Mouse (Mus musculus): ENCODE results near the gene Polr2l. TPM values are rescaled to one million over a fixed set of nuclear protein-coding genes. Genes with fewer than 3 reads are reported as not detected.
A peak's percentile ranks its signal among the peaks of the same experiment; 100 is the strongest.

Polr2l gene
- polyA plus RNA-seq, 1 experiment from 2014 or later, result 68.8 TPM

DNA sequence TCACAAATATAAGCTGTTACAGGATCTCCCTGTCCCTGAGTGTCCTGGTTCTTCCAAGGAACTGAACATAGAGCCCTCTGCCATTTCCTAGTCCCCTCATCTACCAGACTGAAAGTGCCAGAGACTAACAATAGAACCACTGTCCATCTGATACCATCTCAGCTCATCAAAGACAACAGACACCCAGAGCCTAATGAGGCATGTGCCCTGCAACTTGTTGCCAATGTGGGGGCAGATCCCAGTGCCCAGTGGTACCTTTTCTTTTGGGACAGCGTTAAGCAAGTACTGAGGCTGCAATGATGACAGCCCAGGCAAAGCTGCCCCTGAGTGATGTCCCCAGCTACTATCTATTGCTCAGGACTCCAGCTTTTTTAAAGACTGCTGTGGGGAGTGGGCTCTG, 11.3 kb upstream of the Polr2l start:
- ATAC-seq (ENCODE audit: low FRiP score, low TSS enrichment), result no peak
- Histone ChIP-seq H3K4me2 (replicated peaks; ENCODE audit: low read depth, low read length) (no peak overlapping the region), H3K4me1 (ENCODE audit: insufficient read depth, low read length) (peaks cover 11% of the 10 kb centered on the region), H3K4me3 (ENCODE audit: low read length) (no peak overlapping the region), H3K27me3 (ENCODE audit: insufficient read depth, low read length) (no peaks in the 10 kb centered on the region), H3K9me3 (ENCODE audit: low read length) (no peaks in the 10 kb centered on the region), H3K36me3 (ENCODE audit: insufficient read depth, low read length) (no peaks in the 10 kb centered on the region), H3K9ac (replicated peaks; ENCODE audit: low read length) (no peak overlapping the region), H3K27ac (ENCODE audit: low read length) (no peak overlapping the region)
- 68% methylated on average over 1 of the region's 1 CpGs for WGBS

DNA sequence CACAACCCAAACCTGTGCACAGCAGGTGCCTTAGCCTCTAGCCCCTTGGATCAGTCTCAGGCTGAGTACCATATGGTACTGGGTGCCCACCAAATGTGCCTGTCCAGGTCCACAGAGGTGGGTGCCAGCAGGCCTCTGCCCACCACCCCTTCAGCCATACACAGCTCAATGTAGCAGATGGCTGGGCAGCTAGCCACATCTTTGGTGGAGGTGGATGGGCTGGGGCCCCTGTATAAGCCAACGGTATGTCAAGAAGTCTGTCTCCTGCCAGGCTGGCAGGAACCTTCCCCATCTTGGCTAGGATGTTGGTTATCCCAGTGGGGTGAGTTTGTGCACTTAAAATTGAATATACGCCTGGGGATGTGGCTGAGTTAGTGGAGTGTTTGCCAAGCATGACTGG, 10.7 kb upstream of the Polr2l start:
- Histone ChIP-seq H3K36me3 (ENCODE audit: insufficient read depth, low read length) (no peaks in the 10 kb centered on the region), H3K4me1 (ENCODE audit: insufficient read depth, low read length) (peaks cover 17% of the 10 kb centered on the region), H3K27ac (ENCODE audit: low read length) (no peak overlapping the region), H3K9ac (replicated peaks; ENCODE audit: low read length) (no peak overlapping the region), H3K4me3 (ENCODE audit: low read length) (no peak overlapping the region), H3K27me3 (ENCODE audit: insufficient read depth, low read length) (no peaks in the 10 kb centered on the region), H3K9me3 (ENCODE audit: low read length) (no peaks in the 10 kb centered on the region), H3K4me2 (replicated peaks; ENCODE audit: low read depth, low read length) (no peak overlapping the region)
- no peak for ATAC-seq (ENCODE audit: low FRiP score, low TSS enrichment)
- WGBS, result 81% methylated on average over 2 of the region's 2 CpGs

DNA sequence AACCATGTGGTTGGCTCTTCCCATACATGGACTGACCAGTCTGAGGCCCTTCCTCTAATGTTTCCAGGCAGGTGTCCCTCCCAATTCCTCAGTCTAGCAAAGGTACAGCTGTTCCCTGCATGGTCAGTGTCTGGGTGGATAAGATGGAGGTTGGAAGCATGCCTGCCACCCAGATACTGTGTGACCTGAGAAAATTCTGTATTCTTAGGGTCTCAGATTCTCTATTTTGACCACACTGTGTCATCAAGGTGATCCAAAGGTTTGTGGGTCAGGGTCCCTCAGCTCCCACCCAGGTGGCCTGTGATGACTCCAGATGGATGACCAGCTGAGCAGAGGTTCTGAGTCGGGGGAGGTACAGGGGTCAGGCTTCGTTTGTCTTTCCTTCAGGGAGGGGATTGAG, 10.3 kb upstream of the Polr2l start:
- 76% methylated on average over 2 of the region's 2 CpGs for WGBS
- peaks cover 20% of the 10 kb centered on the region for H3K4me1 ChIP-seq (ENCODE audit: insufficient read depth, low read length)
- no peak overlapping the region for H3K4me2 ChIP-seq (replicated peaks; ENCODE audit: low read depth, low read length)
- no peaks in the 10 kb centered on the region for H3K36me3 ChIP-seq (ENCODE audit: insufficient read depth, low read length)
- no peak overlapping the region for H3K4me3 ChIP-seq (ENCODE audit: low read length)
- no peaks in the 10 kb centered on the region for H3K9me3 ChIP-seq (ENCODE audit: low read length)
- H3K27me3 ChIP-seq (ENCODE audit: insufficient read depth, low read length), result no peaks in the 10 kb centered on the region
- H3K27ac ChIP-seq (ENCODE audit: low read length), result no peak overlapping the region
- ATAC-seq (ENCODE audit: low FRiP score, low TSS enrichment), result no peak
- H3K9ac ChIP-seq (replicated peaks; ENCODE audit: low read length), result no peak overlapping the region

GRCm38 (mm10) chr7:141484186-141485120, 9.5 kb upstream of the Polr2l start:
- Histone ChIP-seq H3K4me1 (ENCODE audit: insufficient read depth, low read length) (peaks cover 20% of the 10 kb centered on the region), H3K9ac (replicated peaks; ENCODE audit: low read length) (no peak overlapping the region), H3K4me3 (ENCODE audit: low read length) (no peak overlapping the region), H3K27ac (ENCODE audit: low read length) (no peak overlapping the region), H3K9me3 (ENCODE audit: low read length) (no peaks in the 10 kb centered on the region), H3K4me2 (replicated peaks; ENCODE audit: low read depth, low read length) (no peak overlapping the region), H3K27me3 (ENCODE audit: insufficient read depth, low read length) (no peaks in the 10 kb centered on the region), H3K36me3 (ENCODE audit: insufficient read depth, low read length) (no peaks in the 10 kb centered on the region)
- 64% methylated on average over 5 of the region's 5 CpGs for WGBS
- no peak for ATAC-seq (ENCODE audit: low FRiP score, low TSS enrichment)

GRCm38 (mm10) chr7:141483114-141483653, 8.3 kb upstream of the Polr2l start:
- H3K4me3 ChIP-seq (ENCODE audit: low read length), result no peak overlapping the region
- H3K4me1 ChIP-seq (ENCODE audit: insufficient read depth, low read length), result peaks cover 24% of the 10 kb centered on the region
- no peak overlapping the region for H3K9ac ChIP-seq (replicated peaks; ENCODE audit: low read length)
- H3K9me3 ChIP-seq (ENCODE audit: low read length), result no peaks in the 10 kb centered on the region
- no peak for ATAC-seq (ENCODE audit: low FRiP score, low TSS enrichment)
- no peaks in the 10 kb centered on the region for H3K27me3 ChIP-seq (ENCODE audit: insufficient read depth, low read length)
- no peak overlapping the region for H3K27ac ChIP-seq (ENCODE audit: low read length)
- H3K36me3 ChIP-seq (ENCODE audit: insufficient read depth, low read length), result no peaks in the 10 kb centered on the region
- no peak overlapping the region for H3K4me2 ChIP-seq (replicated peaks; ENCODE audit: low read depth, low read length)
- WGBS, result 81% methylated on average over 6 of the region's 6 CpGs

- Histone ChIP-seq H3K36me3 (ENCODE audit: insufficient read depth, low read length) (no peaks in the 10 kb centered on the region), H3K4me1 (ENCODE audit: insufficient read depth, low read length) (peaks cover 30% of the 10 kb centered on the region), H3K9ac (replicated peaks; ENCODE audit: low read length) (peak overlapping the region; percentile 66), H3K9me3 (ENCODE audit: low read length) (no peaks in the 10 kb centered on the region), H3K4me3 (ENCODE audit: low read length) (peak overlapping the region; percentile 61), H3K4me2 (replicated peaks; ENCODE audit: low read depth, low read length) (peak overlapping the region; percentile 96), H3K27ac (ENCODE audit: low read length) (no peak overlapping the region), H3K27me3 (ENCODE audit: insufficient read depth, low read length) (no peaks in the 10 kb centered on the region)
- WGBS, result 5% methylated on average over 11 of the region's 11 CpGs
- 0 out of 2 replicates have a peak, but pooled peaks have one; percentile 4 for ATAC-seq (ENCODE audit: low FRiP score, low TSS enrichment)
Observed at GRCm38 (mm10) chr7:141482531-141483024, 7.6 kb upstream of the Polr2l start.

- peaks cover 38% of the 10 kb centered on the region for H3K4me1 ChIP-seq (ENCODE audit: insufficient read depth, low read length)
- ATAC-seq (ENCODE audit: low FRiP score, low TSS enrichment), result peak; percentile 20; the same call in 1 of the 2 replicates
- WGBS, result under 1% methylated on average over 77 of the region's 81 CpGs
Observed at GRCm38 (mm10) chr7:141481498-141482401, 6.8 kb upstream of the Polr2l start.

GRCm38 (mm10) chr7:141480842-141481497, 6.0 kb upstream of the Polr2l start:
- H3K27me3 ChIP-seq (ENCODE audit: insufficient read depth, low read length), result no peaks in the 10 kb centered on the region
- no peaks in the 10 kb centered on the region for H3K9me3 ChIP-seq (ENCODE audit: low read length)
- peak; percentile 20; the same call in 1 of the 2 replicates for ATAC-seq (ENCODE audit: low FRiP score, low TSS enrichment)
- no peak overlapping the region for H3K27ac ChIP-seq (ENCODE audit: low read length)
- H3K4me2 ChIP-seq (replicated peaks; ENCODE audit: low read depth, low read length), result peak overlapping the region; percentile 96
- 8% methylated on average over 10 of the region's 10 CpGs for WGBS
- H3K4me3 ChIP-seq (ENCODE audit: low read length), result peak overlapping the region; percentile 61
- peaks cover 44% of the 10 kb centered on the region for H3K4me1 ChIP-seq (ENCODE audit: insufficient read depth, low read length)
- no peaks in the 10 kb centered on the region for H3K36me3 ChIP-seq (ENCODE audit: insufficient read depth, low read length)
- 0 out of 2 replicates have a peak overlapping the region, but pooled peaks have one; percentile 40 for H3K9ac ChIP-seq (replicated peaks; ENCODE audit: low read length)

More at GRCm38 (mm10) chr7:141481498-141482401, 6.8 kb upstream of the Polr2l start:
- H3K36me3 ChIP-seq (ENCODE audit: insufficient read depth, low read length), result no peaks in the 10 kb centered on the region
- no peaks in the 10 kb centered on the region for H3K9me3 ChIP-seq (ENCODE audit: low read length)
- no peaks in the 10 kb centered on the region for H3K27me3 ChIP-seq (ENCODE audit: insufficient read depth, low read length)
- H3K9ac ChIP-seq (replicated peaks; ENCODE audit: low read length), result peak overlapping the region; percentile 66
- peak overlapping the region; percentile 61 for H3K4me3 ChIP-seq (ENCODE audit: low read length)
- H3K4me2 ChIP-seq (replicated peaks; ENCODE audit: low read depth, low read length), result peak overlapping the region; percentile 96
- no peak overlapping the region for H3K27ac ChIP-seq (ENCODE audit: low read length)

GRCm38 (mm10) chr7:141478270-141478748, 3.4 kb upstream of the Polr2l start:
- Histone ChIP-seq H3K27me3 (ENCODE audit: insufficient read depth, low read length) (no peaks in the 10 kb centered on the region), H3K9me3 (ENCODE audit: low read length) (no peaks in the 10 kb centered on the region), H3K4me1 (ENCODE audit: insufficient read depth, low read length) (peaks cover 60% of the 10 kb centered on the region), H3K4me3 (ENCODE audit: low read length) (no peak overlapping the region), H3K9ac (replicated peaks; ENCODE audit: low read length) (peak overlapping the region; percentile 40; the same call in 1 of the 2 replicates), H3K27ac (ENCODE audit: low read length) (peak overlapping the region; percentile 98), H3K4me2 (replicated peaks; ENCODE audit: low read depth, low read length) (peak overlapping the region; percentile 91), H3K36me3 (ENCODE audit: insufficient read depth, low read length) (no peaks in the 10 kb centered on the region)
- no peak for ATAC-seq (ENCODE audit: low FRiP score, low TSS enrichment)
- 70% methylated on average over 5 of the region's 5 CpGs for WGBS

Data from kidney, embryonic 16.5 days (tissue).